Mouse (Mus musculus): ENCODE measurements around the gene Pard6b. TPM values are rescaled to one million over a fixed set of nuclear protein-coding genes. Genes with fewer than 3 reads are reported as not detected.
"Not testable (repeated sequence)": the region's sequence is repeated elsewhere in the genome, so short reads cannot be mapped to it uniquely, and the experiment has no call there.

The Pard6b gene
- total and polyA plus RNA-seq, 2 experiments from 2014 or later = 5.1 to 6.6 TPM

- 43% methylated on average over 15 of the region's 15 CpGs for WGBS
- TF ChIP-seq CTCF (IDR thresholded peaks at IDR 0.05) = no peak
- Histone ChIP-seq H3K27ac (ENCODE audit: low read depth, low read length) (no peak overlapping the region), H3K36me3 (ENCODE audit: insufficient read depth, low read length) (no peaks in the 10 kb centered on the region), H3K27me3 (ENCODE audit: insufficient read depth, low read length) (no peaks in the 10 kb centered on the region), H3K4me2 (ENCODE audit: low read depth, low read length, poor library complexity, severe bottlenecking) (peak overlapping the region; percentile 49), H3K9me3 (ENCODE audit: low read length) (no peaks in the 10 kb centered on the region), H3K4me1 (ENCODE audit: insufficient read depth, low read length) (no peaks in the 10 kb centered on the region), H3K9ac (replicated peaks; ENCODE audit: low read length, poor library complexity, severe bottlenecking) (no peak overlapping the region; the same call in 1 of the 2 replicates), H3K4me3 (ENCODE audit: low read depth, low read length) (no peak overlapping the region)
- no peak for ATAC-seq (ENCODE audit: low FRiP score)
- DNase-seq (ENCODE audit: low spot score) = peak; percentile 48
These were observed 26.6 kb downstream of the Pard6b start for GRCm38 (mm10) chr2:168107356-168107755.

- H3K36me3 ChIP-seq (ENCODE audit: insufficient read depth, low read length); H3K4me2 ChIP-seq (ENCODE audit: low read depth, low read length, poor library complexity, severe bottlenecking); H3K4me1 ChIP-seq (ENCODE audit: insufficient read depth, low read length); H3K9ac ChIP-seq (replicated peaks; ENCODE audit: low read length, poor library complexity, severe bottlenecking); DNase-seq (ENCODE audit: low spot score); ATAC-seq (ENCODE audit: low FRiP score); H3K9me3 ChIP-seq (ENCODE audit: low read length); H3K4me3 ChIP-seq (ENCODE audit: low read depth, low read length); H3K27ac ChIP-seq (ENCODE audit: low read depth, low read length); H3K27me3 ChIP-seq (ENCODE audit: insufficient read depth, low read length): not testable (repeated sequence)
- WGBS = 85% methylated on average over 6 of the region's 6 CpGs
These were observed 27.1 kb downstream of the Pard6b start for GRCm38 (mm10) chr2:168107901-168108300.

GRCm38 (mm10) chr2:168111902-168112301 is 31.1 kb downstream of the Pard6b start:
- H3K4me1 ChIP-seq (ENCODE audit: insufficient read depth, low read length) = no peaks in the 10 kb centered on the region
- H3K9ac ChIP-seq (replicated peaks; ENCODE audit: low read length, poor library complexity, severe bottlenecking) = no peak overlapping the region
- H3K27ac ChIP-seq (ENCODE audit: low read depth, low read length) = no peak overlapping the region
- H3K4me3 ChIP-seq (ENCODE audit: low read depth, low read length) = no peak overlapping the region
- TF ChIP-seq CTCF (IDR thresholded peaks at IDR 0.05) = peak; percentile 91
- H3K4me2 ChIP-seq (ENCODE audit: low read depth, low read length, poor library complexity, severe bottlenecking) = no peak overlapping the region
- ATAC-seq (ENCODE audit: low FRiP score) = 0 out of 2 replicates have a peak, but pooled peaks have one; percentile 41
- H3K9me3 ChIP-seq (ENCODE audit: low read length) = no peaks in the 10 kb centered on the region
- 6% methylated on average over 7 of the region's 7 CpGs for WGBS
- no peaks in the 10 kb centered on the region for H3K36me3 ChIP-seq (ENCODE audit: insufficient read depth, low read length)
- peak; percentile 50 for DNase-seq (ENCODE audit: low spot score)
- peaks cover 5% of the 10 kb centered on the region; the same call in 1 of the 2 replicates for H3K27me3 ChIP-seq (ENCODE audit: insufficient read depth, low read length)

GRCm38 (mm10) chr2:168113263-168113662 is 32.5 kb downstream of the Pard6b start:
- no peaks in the 10 kb centered on the region for H3K4me1 ChIP-seq (ENCODE audit: insufficient read depth, low read length)
- 89% methylated on average over 9 of the region's 9 CpGs for WGBS
- ATAC-seq (ENCODE audit: low FRiP score) (no peak), DNase-seq (ENCODE audit: low spot score) (no peak)
- no peaks in the 10 kb centered on the region for H3K36me3 ChIP-seq (ENCODE audit: insufficient read depth, low read length)
- H3K4me2 ChIP-seq (ENCODE audit: low read depth, low read length, poor library complexity, severe bottlenecking) = no peak overlapping the region
- H3K27ac ChIP-seq (ENCODE audit: low read depth, low read length) = no peak overlapping the region
- no peak for TF ChIP-seq CTCF (IDR thresholded peaks at IDR 0.05)
- H3K27me3 ChIP-seq (ENCODE audit: insufficient read depth, low read length) = peaks cover 5% of the 10 kb centered on the region; the same call in 1 of the 2 replicates
- H3K9ac ChIP-seq (replicated peaks; ENCODE audit: low read length, poor library complexity, severe bottlenecking) = no peak overlapping the region
- H3K9me3 ChIP-seq (ENCODE audit: low read length) = no peaks in the 10 kb centered on the region
- no peak overlapping the region for H3K4me3 ChIP-seq (ENCODE audit: low read depth, low read length)

GRCm38 (mm10) chr2:168113692-168114091 is 32.9 kb downstream of the Pard6b start:
- WGBS = 78% methylated on average over 5 of the region's 5 CpGs

GRCm38 (mm10) chr2:168114699-168115350 is 34.0 kb downstream of the Pard6b start:
- Histone ChIP-seq H3K27ac (ENCODE audit: low read depth, low read length) (no peak overlapping the region), H3K4me1 (ENCODE audit: insufficient read depth, low read length) (no peaks in the 10 kb centered on the region), H3K9me3 (ENCODE audit: low read length) (no peaks in the 10 kb centered on the region), H3K9ac (replicated peaks; ENCODE audit: low read length, poor library complexity, severe bottlenecking) (no peak overlapping the region), H3K36me3 (ENCODE audit: insufficient read depth, low read length) (no peaks in the 10 kb centered on the region), H3K4me2 (ENCODE audit: low read depth, low read length, poor library complexity, severe bottlenecking) (no peak overlapping the region), H3K4me3 (ENCODE audit: low read depth, low read length) (no peak overlapping the region), H3K27me3 (ENCODE audit: insufficient read depth, low read length) (peaks cover 5% of the 10 kb centered on the region; the same call in 1 of the 2 replicates)
- WGBS = 21% methylated on average over 17 of the region's 17 CpGs
- ATAC-seq (ENCODE audit: low FRiP score) = peak; percentile 54; the same call in 1 of the 2 replicates
- peak; percentile 66 for TF ChIP-seq CTCF (IDR thresholded peaks at IDR 0.05)
- DNase-seq (ENCODE audit: low spot score) = peak; percentile 84

More at GRCm38 (mm10) chr2:168113692-168114091, 32.9 kb downstream of the Pard6b start:
- TF ChIP-seq CTCF (IDR thresholded peaks at IDR 0.05) = peak; percentile 26; the same call in 1 of the 2 replicates
- H3K4me1 ChIP-seq (ENCODE audit: insufficient read depth, low read length) = no peaks in the 10 kb centered on the region
- no peak overlapping the region for H3K4me3 ChIP-seq (ENCODE audit: low read depth, low read length)
- H3K36me3 ChIP-seq (ENCODE audit: insufficient read depth, low read length) = no peaks in the 10 kb centered on the region
- H3K9ac ChIP-seq (replicated peaks; ENCODE audit: low read length, poor library complexity, severe bottlenecking) = no peak overlapping the region
- H3K9me3 ChIP-seq (ENCODE audit: low read length) = no peaks in the 10 kb centered on the region
- peaks cover 5% of the 10 kb centered on the region; the same call in 1 of the 2 replicates for H3K27me3 ChIP-seq (ENCODE audit: insufficient read depth, low read length)
- DNase-seq (ENCODE audit: low spot score) (peak; percentile 24), ATAC-seq (ENCODE audit: low FRiP score) (no peak)
- H3K4me2 ChIP-seq (ENCODE audit: low read depth, low read length, poor library complexity, severe bottlenecking) = no peak overlapping the region
- H3K27ac ChIP-seq (ENCODE audit: low read depth, low read length) = no peak overlapping the region

Measured in midbrain, postnatal 0 days (tissue).